Mouse (Mus musculus): ENCODE data around the gene Disc1. TPM values are rescaled to one million over a fixed set of nuclear protein-coding genes. Genes with fewer than 3 reads are reported as not detected.

Disc1 gene
- total RNA-seq (2023) = 1 to 10 TPM; 5.2 to 7.3 TPM

GRCm38 (mm10) chr8:125053505-125054435 lies at the start of gene Disc1:
Gene Disc1 (plus strand): TSS chr8:125054195.

GRCm38 (mm10) chr8:125012695-125013627 lies 41.0 kb upstream of the Disc1 start, which contains the start of gene Tsnax:
Gene Tsnax (plus strand): TSS chr8:125012997.

Other genes starting within 250 kb of the Disc1 start
- gene Gnpat, start 191.2 kb upstream of the Disc1 start, total RNA-seq (2023) = 10 to 100 TPM; 29.0 to 33.1 TPM
- gene 2810004N23Rik, start 191.1 kb upstream of the Disc1 start, total RNA-seq (2023) = 1 to 10 TPM; 7.8 to 8.8 TPM
- gene Exoc8, start 156.5 kb upstream of the Disc1 start, total RNA-seq (2023) = 10 to 100 TPM; 14.2 TPM
- 10 to 100 TPM; 16.8 to 18.6 TPM for gene Sprtn, start 156.3 kb upstream of the Disc1 start, total RNA-seq (2023)
- gene Egln1, start 104.9 kb upstream of the Disc1 start, total RNA-seq (2023) = 10 to 100 TPM; 17.5 to 21.2 TPM
- 10 to 100 TPM; 15.4 to 19.8 TPM for gene Tsnax, start 41.2 kb upstream of the Disc1 start, total RNA-seq (2023)